Mouse (Mus musculus) adrenal gland, postnatal 14 days (tissue): ENCODE measurements around the gene Zfpl1. TPM values are rescaled to one million over a fixed set of nuclear protein-coding genes. Genes with fewer than 3 reads are reported as not detected.
"Not testable (repeated sequence)": the region's sequence is repeated elsewhere in the genome, so short reads cannot be mapped to it uniquely, and the experiment has no call there.

ENCODE experiments used
- DNase-seq: peaks from one replicate; pipeline ENCODE4 v3.0.0; 2021; ENCODE audit warnings: mixed read lengths
- long read RNA-seq, 2 experiments: library from polyadenylated mRNA; stranded (forward); transcript quantifications; one replicate each; pipeline ENCODE4 v2.0.0; 2021
- total RNA-seq: library from RNA; stranded (reverse); gene quantifications from 2 replicates; pipeline ENCODE4 v1.2.3, GENCODE M21; 2021

Gene Zfpl1
- 31.0 and 33.5 TPM in 2 replicates for total RNA-seq
- long read RNA-seq, experiment 1, transcript Zfpl1-208 (8 exons, 922 nt): major isoform, 24 of 57 reads
- long read RNA-seq, experiment 1, transcript Zfpl1-201 (8 exons, 1,287 nt): minor isoform, 18 of 57 reads
- long read RNA-seq, experiment 1, partial matches to known transcripts: 10 of 57 reads
- long read RNA-seq, experiment 1, other reads (novel, unspliced or antisense): 5 of 57 reads
- long read RNA-seq, experiment 2, transcript Zfpl1-208 (8 exons, 922 nt): major isoform, 22 of 43 reads
- long read RNA-seq, experiment 2, transcript Zfpl1-201 (8 exons, 1,287 nt): minor isoform, 9 of 43 reads
- long read RNA-seq, experiment 2, partial matches to known transcripts: 6 of 43 reads
- long read RNA-seq, experiment 2, other reads (novel, unspliced or antisense): 6 of 43 reads

GRCm38 (mm10) chr19:6084478-6085248 is at the start of gene Zfpl1, which contains the start of gene Cdca5:
Zfpl1 (minus strand) TSS chr19:6084956.
Cdca5 (plus strand) TSS chr19:6084983.
- peak; percentile 96 for DNase-seq

- not testable (repeated sequence) for DNase-seq
Measured at GRCm38 (mm10) chr19:6133197-6133596, 48.4 kb upstream of the Zfpl1 start.

GRCm38 (mm10) chr19:6132171-6132827 is 47.5 kb upstream of the Zfpl1 start:
- no peak for DNase-seq

- DNase-seq: not testable (repeated sequence)
Measured at GRCm38 (mm10) chr19:6130414-6131128, 45.8 kb upstream of the Zfpl1 start.

GRCm38 (mm10) chr19:6127760-6128341 is 43.1 kb upstream of the Zfpl1 start, which contains the start of gene Snx15:
Snx15 (minus strand) TSS chr19:6128304.
- peak; percentile 97 for DNase-seq

GRCm38 (mm10) chr19:6126789-6127580 is 42.2 kb upstream of the Zfpl1 start:
- DNase-seq: no peak

GRCm38 (mm10) chr19:6126289-6126688 is 41.5 kb upstream of the Zfpl1 start:
- peak; percentile 64 for DNase-seq

GRCm38 (mm10) chr19:6124898-6125297 is 40.1 kb upstream of the Zfpl1 start:
- no peak for DNase-seq

GRCm38 (mm10) chr19:6123330-6123729 is 38.6 kb upstream of the Zfpl1 start:
- no peak for DNase-seq

GRCm38 (mm10) chr19:6121761-6122160 is 37.0 kb upstream of the Zfpl1 start:
- DNase-seq: no peak

- no peak for DNase-seq
Measured at GRCm38 (mm10) chr19:6118677-6119185, 34.0 kb upstream of the Zfpl1 start.

- DNase-seq: peak; percentile 92
Measured at GRCm38 (mm10) chr19:6117986-6118676, 33.4 kb upstream of the Zfpl1 start, which contains the start of gene Sac3d1. Sac3d1 (minus strand) TSS chr19:6118650.

- DNase-seq: no peak
Measured at GRCm38 (mm10) chr19:6117346-6117985, 32.7 kb upstream of the Zfpl1 start.

- DNase-seq: peak; percentile 74
Measured at GRCm38 (mm10) chr19:6116113-6116850, 31.5 kb upstream of the Zfpl1 start.

- DNase-seq: no peak
Measured at GRCm38 (mm10) chr19:6113116-6113515, 28.4 kb upstream of the Zfpl1 start.

GRCm38 (mm10) chr19:6105586-6105985 is 20.8 kb upstream of the Zfpl1 start, which contains the start of gene Naaladl1:
Naaladl1 (plus strand) TSS chr19:6105782.
- no peak for DNase-seq

GRCm38 (mm10) chr19:6104476-6104875 is 19.7 kb upstream of the Zfpl1 start:
- no peak for DNase-seq

GRCm38 (mm10) chr19:6102169-6102853 is 17.6 kb upstream of the Zfpl1 start:
- DNase-seq: no peak
